In the genomic region with DNA sequence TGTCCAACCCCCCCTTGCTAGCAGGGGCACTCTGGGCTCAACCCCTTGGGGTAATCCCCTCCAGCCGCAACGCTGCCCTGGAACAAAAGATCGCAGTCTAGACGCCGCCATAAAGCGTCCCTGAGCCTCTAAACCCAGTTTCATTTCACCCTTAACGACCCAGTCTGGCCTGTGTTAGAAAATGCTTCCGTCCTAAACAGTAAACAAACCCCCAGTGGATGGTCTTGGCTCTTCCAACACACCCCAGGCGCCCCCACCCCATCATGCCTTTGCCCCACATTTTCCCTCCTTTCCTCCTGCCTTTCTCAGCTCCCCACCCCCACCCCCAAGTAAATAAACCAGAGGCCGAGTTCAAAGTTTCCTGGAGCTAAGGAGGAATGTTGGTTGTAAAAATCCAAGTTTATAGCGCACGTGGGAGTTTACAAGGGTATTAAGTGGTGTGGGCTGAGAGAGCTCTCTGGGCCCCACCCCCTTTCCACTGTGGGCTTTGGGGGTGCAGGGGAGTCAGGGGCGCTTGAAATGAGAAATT, we compare ENCODE assay signal across 20 mouse cellular contexts. TPM values are rescaled to one million over a fixed set of nuclear protein-coding genes. Genes with fewer than 3 reads are reported as not detected.
DNase-seq lines count a peak whose midpoint lies in the region; ATAC-seq and TF ChIP-seq lines count a peak whose summit lies in the region.
"Had no signal": no experiment of that assay in that cellular context is flagged by ENCODE, and none has a peak within 500 bp of the region (broad histone marks: within the 10 kb centered on the region; RNA-seq: fewer than 3 reads in every experiment).

No protein-coding gene starts in this region.

- WGBS in kidney, embryonic 15.5 days = 1% methylated on average over 13 of the region's 13 CpGs
- WGBS in intestine, embryonic 16.5 days = under 1% methylated on average over 13 of the region's 13 CpGs
- under 1% methylated on average over 13 of the region's 13 CpGs for WGBS in forebrain, embryonic 16.5 days

- peak overlapping the region; percentile 34 for H3K4me3 ChIP-seq in kidney, embryonic 15.5 days (replicated peaks)
- H3K4me3 ChIP-seq in E14TG2a.4 (replicated peaks; ENCODE audit: low read length) (0 out of 2 replicates have a peak overlapping the region, but pooled peaks have one; percentile 17), myocyte (peak overlapping the region; percentile 85)
- peak overlapping the region; percentile 13 for H3K4me3 ChIP-seq in intestine, embryonic 16.5 days (ENCODE audit: low read length)
- H3K4me3 ChIP-seq in forebrain, embryonic 16.5 days (replicated peaks; ENCODE audit: low read length) = no peak overlapping the region
- H3K4me3 ChIP-seq: heart, embryonic 10.5 days; liver, embryonic 12.5 days; lung, embryonic 15.5 days had no signal

- H3K9ac ChIP-seq in kidney, embryonic 15.5 days = peak overlapping the region; percentile 49
- H3K9ac ChIP-seq in intestine, embryonic 16.5 days (ENCODE audit: low read depth, low read length) = no peak overlapping the region
- no peak overlapping the region for H3K9ac ChIP-seq in forebrain, embryonic 16.5 days (replicated peaks; ENCODE audit: low read depth, low read length)
- H3K9ac ChIP-seq: forebrain, postnatal 0 days; liver, embryonic 12.5 days; lung, embryonic 15.5 days had no signal

- H3K27me3 ChIP-seq in kidney, embryonic 15.5 days = peaks cover 61% of the 10 kb centered on the region
- H3K27me3 ChIP-seq in E14TG2a.4 (ENCODE audit: insufficient read depth, low read length) (peaks cover 94% of the 10 kb centered on the region), myocyte (ENCODE audit: control insufficient read depth, insufficient read depth, insufficient read length) (no peaks in the 10 kb centered on the region)
- peaks cover 84% of the 10 kb centered on the region for H3K27me3 ChIP-seq in intestine, embryonic 16.5 days (replicated peaks; ENCODE audit: control insufficient read depth, insufficient read depth, low read length)
- peaks cover 83% of the 10 kb centered on the region for H3K27me3 ChIP-seq in forebrain, embryonic 16.5 days (replicated peaks; ENCODE audit: control insufficient read depth, insufficient read depth, low read length)

- H3K27ac ChIP-seq in kidney, embryonic 15.5 days = peak overlapping the region; percentile 96
- H3K27ac ChIP-seq in intestine, embryonic 16.5 days (ENCODE audit: low read length) = no peak overlapping the region
- no peak overlapping the region for H3K27ac ChIP-seq in forebrain, embryonic 16.5 days (ENCODE audit: low read length)
- H3K27ac ChIP-seq: heart, embryonic 10.5 days; liver, embryonic 12.5 days; lung, embryonic 15.5 days had no signal

- peaks cover 98% of the 10 kb centered on the region for H3K79me2 ChIP-seq in myocyte (ENCODE audit: control insufficient read depth, insufficient read depth)

- peak; percentile 47 for ATAC-seq in kidney, embryonic 15.5 days (replicated peaks; ENCODE audit: low FRiP score)
- peak; percentile 84 for ATAC-seq in intestine, embryonic 16.5 days
- no peak for ATAC-seq in forebrain, embryonic 16.5 days
- ATAC-seq: forebrain, postnatal 0 days; hindbrain, embryonic 16.5 days; liver, embryonic 12.5 days had no signal

- TF ChIP-seq POLR2A in myocyte (IDR thresholded peaks at IDR 0.05; ENCODE audit: insufficient read length, low read depth) = no peak

- DNase-seq in kidney, adult 18-20 months = no peak
- DNase-seq in cerebellum, adult 11 months = no peak
- DNase-seq in thymus, postnatal 14 days = no peak
- DNase-seq: adrenal gland, postnatal 10 days; B cell, adult 2 months; cerebellum, adult 9-10 months; forebrain, postnatal 0 days; heart, postnatal 14 days; layer of hippocampus, adult 9-11 months; thymus, adult 18-20 months had no signal

- peak overlapping the region; percentile 64 for H3K4me2 ChIP-seq in kidney, embryonic 15.5 days
- H3K4me2 ChIP-seq in intestine, embryonic 16.5 days (ENCODE audit: low read depth, low read length) = peak overlapping the region; percentile 35
- peak overlapping the region; percentile 100 for H3K4me2 ChIP-seq in myocyte (ENCODE audit: low read depth)
- no peak overlapping the region for H3K4me2 ChIP-seq in forebrain, embryonic 16.5 days (ENCODE audit: low read length)
- H3K4me2 ChIP-seq: liver, embryonic 12.5 days; lung, embryonic 15.5 days had no signal

- no peaks in the 10 kb centered on the region for H3K36me3 ChIP-seq in kidney, embryonic 15.5 days
- H3K36me3 ChIP-seq in E14TG2a.4 (ENCODE audit: insufficient read depth, low read length) = no peaks in the 10 kb centered on the region
- H3K36me3 ChIP-seq in intestine, embryonic 16.5 days (ENCODE audit: control insufficient read depth, insufficient read depth, low read length) = no peaks in the 10 kb centered on the region
- H3K36me3 ChIP-seq in myocyte (ENCODE audit: control insufficient read depth, insufficient read depth) = no peaks in the 10 kb centered on the region
- H3K36me3 ChIP-seq in forebrain, embryonic 16.5 days (ENCODE audit: control insufficient read depth, insufficient read depth) = no peaks in the 10 kb centered on the region
- H3K36me3 ChIP-seq: G1E; heart, embryonic 10.5 days; liver, embryonic 12.5 days; lung, embryonic 15.5 days had no signal

- no peaks in the 10 kb centered on the region for H3K9me3 ChIP-seq in kidney, embryonic 15.5 days (replicated peaks)
- H3K9me3 ChIP-seq in E14TG2a.4 (ENCODE audit: low read length) = no peaks in the 10 kb centered on the region
- H3K9me3 ChIP-seq in intestine, embryonic 16.5 days (ENCODE audit: control insufficient read depth, low read length) = no peaks in the 10 kb centered on the region
- H3K9me3 ChIP-seq in forebrain, embryonic 16.5 days (ENCODE audit: control insufficient read depth, low read length) = no peaks in the 10 kb centered on the region
- H3K9me3 ChIP-seq: G1E; heart, embryonic 10.5 days; liver, embryonic 12.5 days; lung, embryonic 15.5 days had no signal

- no peak for TF ChIP-seq CTCF in E14TG2a.4 (conservative IDR thresholded peaks at IDR 0.05; ENCODE audit: low read length)

- peaks cover 72% of the 10 kb centered on the region for H3K4me1 ChIP-seq in kidney, embryonic 15.5 days
- H3K4me1 ChIP-seq in E14TG2a.4 (replicated peaks; ENCODE audit: low read depth, low read length) = peaks cover 54% of the 10 kb centered on the region
- H3K4me1 ChIP-seq in intestine, embryonic 16.5 days (ENCODE audit: control insufficient read depth, insufficient read depth, low read length) = peaks cover 5% of the 10 kb centered on the region; the same call in 1 of the 2 replicates
- H3K4me1 ChIP-seq in forebrain, embryonic 16.5 days (replicated peaks; ENCODE audit: control insufficient read depth, insufficient read depth, low read length) = no peaks in the 10 kb centered on the region
- H3K4me1 ChIP-seq: liver, embryonic 12.5 days; lung, embryonic 15.5 days had no signal

- H3ac ChIP-seq in myocyte (ENCODE audit: control insufficient read depth, insufficient read length) = peak overlapping the region; percentile 27

TF ChIP-seq in myocyte, 11 proteins besides CTCF, POLR2A, EP300 and RAD21:
- TF ChIP-seq MYOG (IDR thresholded peaks at IDR 0.05; ENCODE audit: control insufficient read depth in 1 of 3, insufficient read depth in 1 of 3, insufficient read length in 2 of 3, low read depth in 2 of 3) (no peak), POLR2AphosphoS2 (IDR thresholded peaks at IDR 0.05; ENCODE audit: insufficient read length, low read depth) (peak; percentile 60), TCF3 (IDR thresholded peaks at IDR 0.05; ENCODE audit: insufficient read length, low read depth) (no peak), E2F4 (IDR thresholded peaks at IDR 0.05; ENCODE audit: insufficient read depth) (no peak), SRF (IDR thresholded peaks at IDR 0.05; ENCODE audit: control insufficient read depth, insufficient read length, low read depth) (no peak)

RNA-seq across cellular contexts. Expression of a gene that starts 5.5 kb away (rescaled TPM):
- polyA plus RNA-seq in kidney, embryonic 15.5 days (2015; fragmentation: Nextera tagmentation; extraction: Ambion mirVana) = 1.7 and 2.9 TPM in 2 replicates
- 0.06 TPM in 1 of 2 replicates, not detected in the other for polyA plus RNA-seq in intestine, embryonic 16.5 days (2015; fragmentation: Nextera tagmentation; extraction: Ambion mirVana)
- polyA plus RNA-seq in myocyte (2012; fragmentation: generic; extraction: Trizol) = 20.5 TPM
- not detected in 2 replicates for polyA plus RNA-seq in forebrain, embryonic 16.5 days (2015; fragmentation: Nextera tagmentation; extraction: Ambion mirVana)
- polyA plus RNA-seq: forebrain, postnatal 0 days; G1E; heart, embryonic 10.5 days; hindbrain, embryonic 16.5 days; liver, embryonic 12.5 days; lung, embryonic 15.5 days had no signal

RNA-seq across cellular contexts. Expression of a gene that starts 6.9 kb away (rescaled TPM):
- polyA plus RNA-seq in kidney, embryonic 15.5 days (2015; fragmentation: Nextera tagmentation; extraction: Ambion mirVana) = 52.4 and 53.5 TPM in 2 replicates
- polyA plus RNA-seq in intestine, embryonic 16.5 days (2015; fragmentation: Nextera tagmentation; extraction: Ambion mirVana) = 1.1 and 1.3 TPM in 2 replicates
- polyA plus RNA-seq in myocyte (2012; fragmentation: generic; extraction: Trizol) = 43.5 TPM
- polyA plus RNA-seq in forebrain, embryonic 16.5 days (2015; fragmentation: Nextera tagmentation; extraction: Ambion mirVana) = not detected in 2 replicates
- polyA plus RNA-seq: forebrain, postnatal 0 days; hindbrain, embryonic 16.5 days; liver, embryonic 12.5 days; lung, embryonic 15.5 days had no signal

RNA-seq across cellular contexts. Expression of a gene that starts 7.5 kb away (rescaled TPM):
- polyA plus RNA-seq in kidney, embryonic 15.5 days (2015; fragmentation: Nextera tagmentation; extraction: Ambion mirVana) = 3.6 and 4.8 TPM in 2 replicates
- 6.8 and 7.2 TPM in 2 replicates for polyA plus RNA-seq in intestine, embryonic 16.5 days (2015; fragmentation: Nextera tagmentation; extraction: Ambion mirVana)
- 1.2 TPM for polyA plus RNA-seq in myocyte (2012; fragmentation: generic; extraction: Trizol)
- polyA plus RNA-seq in forebrain, embryonic 16.5 days (2015; fragmentation: Nextera tagmentation; extraction: Ambion mirVana) = not detected in 2 replicates
- polyA plus RNA-seq: forebrain, postnatal 0 days had no signal

RNA-seq across cellular contexts. Expression of a gene that starts 16.5 kb away (rescaled TPM):
- 10.0 and 10.7 TPM in 2 replicates for polyA plus RNA-seq in kidney, embryonic 15.5 days (2015; fragmentation: Nextera tagmentation; extraction: Ambion mirVana)
- polyA plus RNA-seq in intestine, embryonic 16.5 days (2015; fragmentation: Nextera tagmentation; extraction: Ambion mirVana) = 0.49 and 0.76 TPM in 2 replicates
- polyA plus RNA-seq in myocyte (2012; fragmentation: generic; extraction: Trizol) = 10.5 TPM
- not detected in 2 replicates for polyA plus RNA-seq in forebrain, embryonic 16.5 days (2015; fragmentation: Nextera tagmentation; extraction: Ambion mirVana)
- polyA plus RNA-seq: forebrain, postnatal 0 days; liver, embryonic 12.5 days; lung, embryonic 15.5 days had no signal

RNA-seq across cellular contexts. Expression of a gene that starts 23.2 kb away (rescaled TPM):
- polyA plus RNA-seq in kidney, embryonic 15.5 days (2015; fragmentation: Nextera tagmentation; extraction: Ambion mirVana) = not detected in 2 replicates
- polyA plus RNA-seq in intestine, embryonic 16.5 days (2015; fragmentation: Nextera tagmentation; extraction: Ambion mirVana) = not detected in 2 replicates
- polyA plus RNA-seq in myocyte (2012; fragmentation: generic; extraction: Trizol) = 5.6 TPM
- not detected in 2 replicates for polyA plus RNA-seq in forebrain, embryonic 16.5 days (2015; fragmentation: Nextera tagmentation; extraction: Ambion mirVana)
- polyA plus RNA-seq: forebrain, postnatal 0 days; G1E; heart, embryonic 10.5 days; hindbrain, embryonic 16.5 days; liver, embryonic 12.5 days; lung, embryonic 15.5 days had no signal

Comparison
In these comparisons a context has a peak if more than half of its experiments do, and no peak if none do; other contexts are left out.
1. RNA of a gene that starts 6.9 kb away (polyA plus RNA-seq): 52.4 to 53.5 TPM in kidney, embryonic 15.5 days and 43.5 TPM in myocyte (single experiment); 1.1 to 1.3 TPM in intestine, embryonic 16.5 days and not detected in forebrain, embryonic 16.5 days; every median in the first group is over 10 times any median in the second.